Mouse (Mus musculus) left cerebral cortex, postnatal 10 days (tissue): Measurements from ENCODE around the gene Lrrc30. TPM values are rescaled to one million over a fixed set of nuclear protein-coding genes. Genes with fewer than 3 reads are reported as not detected.

ENCODE experiments used
- DNase-seq, 2 experiments: peaks; one replicate each; pipeline ENCODE4 v3.0.0; 2021 to 2022; ENCODE audit warnings: low spot score in 2 of 2, mixed read lengths in 1 of 2; ENCODE audit errors: extremely low spot score in 1 of 2
- intact Hi-C: fragments of 180-260 bp; cut with DNase I; formaldehyde crosslinking; loops from one replicate; pipeline ENCODE4 v1.15.1; 2025
- total RNA-seq, 2 experiments: library from RNA; stranded (reverse); gene quantifications; 2 replicates each; pipeline ENCODE4 v1.2.3; 2021

Lrrc30 gene
- total RNA-seq = not detected

GRCm38 (mm10) chr17:67632676-67633339 lies at the start of gene Lrrc30:
TSS of gene Lrrc30 (minus strand) at chr17:67632723.
- no peak for DNase-seq
- intact Hi-C loops = no loop called here

- intact Hi-C loops = no loop called here
- DNase-seq = no peak
Observed at GRCm38 (mm10) chr17:67681084-67681483, 48.6 kb upstream of the Lrrc30 start.

- intact Hi-C loops = no loop called here
- DNase-seq = no peak
Observed at GRCm38 (mm10) chr17:67678576-67678975, 46.1 kb upstream of the Lrrc30 start.

GRCm38 (mm10) chr17:67667981-67668380 lies 35.5 kb upstream of the Lrrc30 start:
- intact Hi-C loops = loop anchor here (10.0 kb wide), 1 partner anchor 1083 kb away; no protein-coding TSS in a partner anchor
- peak; percentile 58 to 73 for DNase-seq

GRCm38 (mm10) chr17:67666981-67667380 lies 34.5 kb upstream of the Lrrc30 start:
- intact Hi-C loops = loop anchor here (10.0 kb wide), 1 partner anchor 1082 kb away; no protein-coding TSS in a partner anchor
- no peak for DNase-seq

GRCm38 (mm10) chr17:67664299-67664698 lies 31.8 kb upstream of the Lrrc30 start:
- intact Hi-C loops = loop anchor here (10.0 kb wide), 1 partner anchor 1079 kb away; no protein-coding TSS in a partner anchor
- no peak for DNase-seq

GRCm38 (mm10) chr17:67651506-67651905 lies 19.0 kb upstream of the Lrrc30 start:
- intact Hi-C loops = loop anchor here (5.0 kb wide), 1 partner anchor 186 kb away; no protein-coding TSS in a partner anchor
- DNase-seq = peak; percentile 54 to 59

GRCm38 (mm10) chr17:67641627-67642026 lies 9.1 kb upstream of the Lrrc30 start:
- intact Hi-C loops = no loop called here
- DNase-seq = no peak

GRCm38 (mm10) chr17:67638119-67638810 lies 5.7 kb upstream of the Lrrc30 start:
- intact Hi-C loops = no loop called here
- DNase-seq = peak; percentile 8 to 57

GRCm38 (mm10) chr17:67636951-67637350 lies 4.4 kb upstream of the Lrrc30 start:
- intact Hi-C loops = no loop called here
- no peak for DNase-seq

GRCm38 (mm10) chr17:67636304-67636703 lies 3.8 kb upstream of the Lrrc30 start:
- DNase-seq = no peak
- intact Hi-C loops = no loop called here

GRCm38 (mm10) chr17:67629746-67630145 lies 2.8 kb downstream of the Lrrc30 start:
- intact Hi-C loops = no loop called here
- no peak for DNase-seq

- peak in 1 of 2 experiments; percentile 54 for DNase-seq
- intact Hi-C loops = no loop called here
Observed at GRCm38 (mm10) chr17:67629211-67629657, 3.3 kb downstream of the Lrrc30 start.

- intact Hi-C loops = no loop called here
- DNase-seq = no peak
Observed at GRCm38 (mm10) chr17:67628475-67628874, 4.0 kb downstream of the Lrrc30 start.

GRCm38 (mm10) chr17:67625431-67625830 lies 7.1 kb downstream of the Lrrc30 start:
- no peak for DNase-seq
- intact Hi-C loops = no loop called here

- intact Hi-C loops = no loop called here
- DNase-seq = no peak
Observed at GRCm38 (mm10) chr17:67619001-67619400, 13.5 kb downstream of the Lrrc30 start.

- no peak for DNase-seq
- intact Hi-C loops = no loop called here
Observed at GRCm38 (mm10) chr17:67614381-67614780, 18.1 kb downstream of the Lrrc30 start.

- intact Hi-C loops = no loop called here
- DNase-seq = no peak
Observed at GRCm38 (mm10) chr17:67612576-67612975, 19.9 kb downstream of the Lrrc30 start.

- no peak for DNase-seq
- intact Hi-C loops = no loop called here
Observed at GRCm38 (mm10) chr17:67612151-67612550, 20.4 kb downstream of the Lrrc30 start.

GRCm38 (mm10) chr17:67604446-67604845 lies 28.1 kb downstream of the Lrrc30 start:
- DNase-seq = no peak
- intact Hi-C loops = no loop called here
